Mouse (Mus musculus) MEL (cell line): Measurements from ENCODE around the gene Dppa2. TPM values are rescaled to one million over a fixed set of nuclear protein-coding genes. Genes with fewer than 3 reads are reported as not detected.

Experiments used
- DNase-seq: peaks from one replicate; pipeline ENCODE4 v3.0.0; 2011; ENCODE audit warnings: low read depth, low spot score
- H3K27ac ChIP-seq: 2 replicates; pipeline ENCODE4 v1.5.1; 2012; ENCODE audit warnings: low read depth, mild to moderate bottlenecking, control low read depth, low read length, moderate library complexity; ENCODE audit not compliant: control insufficient read depth
- H3K27me3 ChIP-seq, 2 experiments: fragments of 150-350 bp in 1 of 2; sonication (generic) in 1 of 2; 2 replicates each; pipeline ENCODE4 v1.6.1; 2012; ENCODE audit warnings: low read length in 2 of 2, mild to moderate bottlenecking in 2 of 2, improper control_type of control experiment in 1 of 2, moderate library complexity in 1 of 2; ENCODE audit not compliant: insufficient read depth in 2 of 2, control insufficient read depth in 1 of 2
- H3K36me3 ChIP-seq, 2 experiments: 2 replicates each; pipeline ENCODE4 v1.6.1; 2012 to 2014; ENCODE audit warnings: low read length in 2 of 2, improper control_type of control experiment in 1 of 2, inconsistent platforms in 1 of 2, mild to moderate bottlenecking in 1 of 2; ENCODE audit not compliant: insufficient read depth in 2 of 2, control insufficient read depth in 1 of 2
- H3K4me1 ChIP-seq, 2 experiments: fragments of 150-350 bp in 1 of 2; sonication (generic) in 1 of 2; 2 replicates each; pipeline ENCODE4 v1.6.1; 2012; ENCODE audit warnings: low read length in 2 of 2, improper control_type of control experiment in 1 of 2, mild to moderate bottlenecking in 1 of 2; ENCODE audit not compliant: insufficient read depth in 2 of 2, control insufficient read depth in 1 of 2
- H3K4me3 ChIP-seq, 2 experiments: fragments of 150-350 bp in 1 of 2; sonication (generic) in 1 of 2; 2 replicates each; pipeline ENCODE4 v1.5.1; 2012; ENCODE audit warnings: low read depth in 2 of 2, low read length in 2 of 2, mild to moderate bottlenecking in 2 of 2, moderate library complexity in 2 of 2, control low read depth in 1 of 2, improper control_type of control experiment in 1 of 2; ENCODE audit not compliant: control insufficient read depth in 1 of 2, insufficient read depth in 1 of 2
- H3K79me2 ChIP-seq: 2 replicates; pipeline ENCODE4 v1.6.1; 2012; ENCODE audit warnings: mild to moderate bottlenecking, low read length, moderate library complexity; ENCODE audit not compliant: control insufficient read depth, poor library complexity, insufficient read depth
- H3K9ac ChIP-seq: 2 replicates; pipeline ENCODE4 v1.6.1; 2012; ENCODE audit warnings: low read depth, mild to moderate bottlenecking, control low read depth, low read length, moderate library complexity; ENCODE audit not compliant: control insufficient read depth, poor library complexity, severe bottlenecking
- H3K9me3 ChIP-seq: fragments of 150-350 bp; sonication (generic); replicated peaks from 2 replicates; pipeline ENCODE4 v1.6.1; 2012; ENCODE audit warnings: mild to moderate bottlenecking, low read length, improper control_type of control experiment, moderate library complexity; ENCODE audit not compliant: insufficient read depth
- BHLHE40 ChIP-seq: IDR thresholded peaks from 2 replicates; pipeline ENCODE4 v1.6.1; 2012; ENCODE audit warnings: low read depth, mild to moderate bottlenecking, inconsistent platforms, low read length, improper control_type of control experiment, borderline replicate concordance
- CHD1 ChIP-seq: IDR thresholded peaks from 2 replicates; pipeline ENCODE4 v1.6.1; 2012; ENCODE audit warnings: low read depth, mild to moderate bottlenecking, inconsistent platforms, low read length, improper control_type of control experiment
- CTCF ChIP-seq, 3 experiments: IDR thresholded peaks in 2 of 3; conservative IDR thresholded peaks in 1 of 3; 2 replicates each; pipeline ENCODE4 v1.5.1; 2011 to 2012; ENCODE audit warnings: low read length in 3 of 3, low read depth in 2 of 3, mild to moderate bottlenecking in 2 of 3, improper control_type of control experiment in 1 of 3, inconsistent platforms in 1 of 3, mixed read lengths in 1 of 3, moderate library complexity in 1 of 3; ENCODE audit not compliant: control insufficient read depth in 1 of 3, insufficient read depth in 1 of 3, poor library complexity in 1 of 3, severe bottlenecking in 1 of 3
- E2F4 ChIP-seq: IDR thresholded peaks from 2 replicates; pipeline ENCODE4 v1.6.1; 2011; ENCODE audit warnings: low read depth, low read length, improper control_type of control experiment, borderline replicate concordance
- EP300 ChIP-seq, 2 experiments: IDR thresholded peaks; 2 replicates each; pipeline ENCODE4 v1.6.1; 2011; ENCODE audit warnings: improper control_type of control experiment in 2 of 2, low read length in 2 of 2, low read depth in 1 of 2, mild to moderate bottlenecking in 1 of 2
- ETS1 ChIP-seq: IDR thresholded peaks from 2 replicates; pipeline ENCODE4 v1.6.1; 2012; ENCODE audit warnings: low read depth, mild to moderate bottlenecking, inconsistent platforms, low read length, improper control_type of control experiment, moderate library complexity
- GABPA ChIP-seq: IDR thresholded peaks from 2 replicates; pipeline ENCODE4 v1.6.1; 2012; ENCODE audit warnings: low read depth, mild to moderate bottlenecking, inconsistent platforms, low read length, improper control_type of control experiment, moderate library complexity
- HCFC1 ChIP-seq: IDR thresholded peaks from 2 replicates; pipeline ENCODE4 v1.6.1; 2012; ENCODE audit warnings: low read depth, mild to moderate bottlenecking, inconsistent platforms, low read length, improper control_type of control experiment, moderate library complexity
- KAT2A ChIP-seq: conservative IDR thresholded peaks from 2 replicates; pipeline ENCODE4 v1.6.1; 2012; ENCODE audit warnings: low read depth, low read length, improper control_type of control experiment, inconsistent platforms
- MEF2A ChIP-seq: IDR thresholded peaks from 2 replicates; pipeline ENCODE4 v1.6.1; 2014; ENCODE audit warnings: low read depth, mild to moderate bottlenecking, inconsistent platforms, low read length, improper control_type of control experiment; ENCODE audit not compliant: poor library complexity, insufficient replicate concordance, severe bottlenecking; ENCODE audit errors: extremely low read depth
- MXI1 ChIP-seq: IDR thresholded peaks from 2 replicates; pipeline ENCODE4 v1.6.1; 2011; ENCODE audit warnings: mild to moderate bottlenecking, low read depth, low read length, improper control_type of control experiment
- NELFE ChIP-seq: IDR thresholded peaks from 2 replicates; pipeline ENCODE4 v1.6.1; 2011; ENCODE audit warnings: low read depth, low read length, improper control_type of control experiment
- POLR2AphosphoS2 ChIP-seq: IDR thresholded peaks from 2 replicates; pipeline ENCODE4 v1.6.1; 2011; ENCODE audit warnings: low read length, improper control_type of control experiment
- RAD21 ChIP-seq: IDR thresholded peaks from 2 replicates; pipeline ENCODE4 v1.6.1; 2011; ENCODE audit warnings: mild to moderate bottlenecking, low read depth, low read length, improper control_type of control experiment
- SIN3A ChIP-seq: IDR thresholded peaks from 2 replicates; pipeline ENCODE4 v1.6.1; 2012; ENCODE audit warnings: low read length, improper control_type of control experiment, inconsistent platforms
- TAL1 ChIP-seq: IDR thresholded peaks from 2 replicates; pipeline ENCODE4 v1.6.1; 2012; ENCODE audit warnings: mild to moderate bottlenecking, inconsistent platforms, low read length, moderate library complexity, mixed read lengths
- TCF12 ChIP-seq: IDR thresholded peaks from 2 replicates; pipeline ENCODE4 v1.6.1; 2014; ENCODE audit warnings: low read depth, mild to moderate bottlenecking, inconsistent platforms, low read length, improper control_type of control experiment, moderate library complexity
- USF1 ChIP-seq: IDR thresholded peaks from 2 replicates; pipeline ENCODE4 v1.6.1; 2014; ENCODE audit warnings: low read depth, mild to moderate bottlenecking, inconsistent platforms, low read length, improper control_type of control experiment, moderate library complexity
- USF2 ChIP-seq, 2 experiments: IDR thresholded peaks; 2 replicates each; pipeline ENCODE4 v1.6.1; 2011 to 2012; ENCODE audit warnings: improper control_type of control experiment in 2 of 2, low read length in 2 of 2, borderline replicate concordance in 1 of 2, inconsistent platforms in 1 of 2, low read depth in 1 of 2, mild to moderate bottlenecking in 1 of 2; ENCODE audit not compliant: insufficient read depth in 1 of 2
- ZC3H11A ChIP-seq: IDR thresholded peaks from 2 replicates; pipeline ENCODE4 v1.6.1; 2012; ENCODE audit warnings: low read depth, mild to moderate bottlenecking, inconsistent platforms, low read length, improper control_type of control experiment
- ZKSCAN1 ChIP-seq: IDR thresholded peaks from 2 replicates; pipeline ENCODE4 v1.6.1; 2012; ENCODE audit warnings: low read depth, mild to moderate bottlenecking, inconsistent platforms, low read length, improper control_type of control experiment, moderate library complexity
- ZMIZ1 ChIP-seq: IDR thresholded peaks from 2 replicates; pipeline ENCODE4 v1.6.1; 2012; ENCODE audit warnings: low read depth, mild to moderate bottlenecking, inconsistent platforms, low read length, improper control_type of control experiment, moderate library complexity
- polyA plus RNA-seq, 2 experiments: library from polyadenylated mRNA; stranded (reverse) in 1 of 2; unstranded in 1 of 2; fragments of >175 nt in 1 of 2; fragments of >200 nt in 1 of 2; gene quantifications; 2 replicates each; pipeline versions ENCODE4 v1.2.1 to v1.2.4; 2012; ENCODE audit warnings: low replicate concordance in 2 of 2, low read depth in 1 of 2; ENCODE audit not compliant: insufficient read length in 2 of 2, insufficient read depth in 1 of 2, missing spikeins in 1 of 2
- total RNA-seq: library from RNA; depleted of rRNA; stranded (reverse); fragments of 300-350 nt; gene quantifications from 2 replicates; pipeline ENCODE4 v1.2.3, GENCODE M21; 2012

The Dppa2 gene
- total and polyA plus RNA-seq, 3 experiments = 0.18 TPM; not detected in 2

DNA sequence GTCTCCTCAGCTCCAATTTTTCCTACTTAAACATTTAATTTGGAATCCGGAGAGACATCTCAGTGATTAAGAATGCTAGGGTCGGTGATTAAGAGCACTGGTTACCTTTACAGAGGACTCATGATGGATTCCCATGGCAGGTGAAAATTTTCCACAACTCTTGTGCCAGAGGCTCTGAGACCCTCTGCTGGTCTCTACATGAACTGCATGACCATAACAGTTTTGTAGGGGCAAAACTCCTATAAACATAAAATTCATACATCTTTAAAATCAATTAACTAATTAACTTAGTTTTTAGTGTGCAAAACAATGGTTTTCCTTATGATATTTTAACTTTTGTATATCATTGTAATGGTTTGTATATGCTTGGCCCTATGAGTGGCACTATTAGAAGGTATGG is 24.7 kb downstream of the Dppa2 start (continued):
- TF ChIP-seq TCF12 = no peak

GRCm38 (mm10) chr16:48331822-48332221 is 28.1 kb downstream of the Dppa2 start:
- no peak for DNase-seq

GRCm38 (mm10) chr16:48335326-48335725 is 31.6 kb downstream of the Dppa2 start:
- Histone ChIP-seq H3K9me3 (no peaks in the 10 kb centered on the region), H3K4me1 (no peaks in the 10 kb centered on the region), H3K36me3 (no peaks in the 10 kb centered on the region), H3K27ac (no peak overlapping the region), H3K27me3 (no peaks in the 10 kb centered on the region), H3K9ac (no peak overlapping the region), H3K79me2 (no peaks in the 10 kb centered on the region), H3K4me3 (no peak overlapping the region)
- DNase-seq = no peak
- TF ChIP-seq E2F4 (no peak), ZKSCAN1 (no peak), HCFC1 (no peak), ETS1 (no peak), ZMIZ1 (no peak), CTCF (IDR thresholded peaks at IDR 0.05 in 2 of 3, conservative IDR thresholded peaks at IDR 0.05 in 1 of 3; ENCODE audit: control insufficient read depth in 1 of 3, insufficient read depth in 1 of 3, low read depth in 2 of 3, low read length in 3 of 3, poor library complexity in 1 of 3, severe bottlenecking in 1 of 3) (no peak), GABPA (no peak), MXI1 (no peak), TAL1 (no peak), MEF2A (no peak), RAD21 (no peak), ZC3H11A (no peak), USF2 (IDR thresholded peaks at IDR 0.05; ENCODE audit: borderline replicate concordance in 1 of 2, insufficient read depth in 1 of 2, low read depth in 1 of 2, low read length in 2 of 2) (no peak), SIN3A (no peak), EP300 (IDR thresholded peaks at IDR 0.05; ENCODE audit: low read depth in 1 of 2, low read length in 2 of 2) (no peak), CHD1 (no peak), NELFE (no peak), POLR2AphosphoS2 (no peak)

More at GRCm38 (mm10) chr16:48331822-48332221, 28.1 kb downstream of the Dppa2 start:
- no peaks in the 10 kb centered on the region for H3K27me3 ChIP-seq
- no peak overlapping the region for H3K4me3 ChIP-seq
- H3K27ac ChIP-seq = no peak overlapping the region
- TF ChIP-seq RAD21 = no peak
- no peak for TF ChIP-seq USF1
- no peak for TF ChIP-seq ZMIZ1
- no peak for TF ChIP-seq CTCF (IDR thresholded peaks at IDR 0.05 in 2 of 3, conservative IDR thresholded peaks at IDR 0.05 in 1 of 3; ENCODE audit: control insufficient read depth in 1 of 3, insufficient read depth in 1 of 3, low read depth in 2 of 3, low read length in 3 of 3, poor library complexity in 1 of 3, severe bottlenecking in 1 of 3)
- no peak for TF ChIP-seq BHLHE40
- no peak for TF ChIP-seq KAT2A
- no peak for TF ChIP-seq NELFE
- H3K36me3 ChIP-seq = no peaks in the 10 kb centered on the region
- no peaks in the 10 kb centered on the region for H3K79me2 ChIP-seq
- no peaks in the 10 kb centered on the region for H3K9me3 ChIP-seq
- H3K9ac ChIP-seq = no peak overlapping the region
- no peaks in the 10 kb centered on the region for H3K4me1 ChIP-seq
